Mouse (Mus musculus) cerebellum, adult 2 months (tissue): Measurements from ENCODE around the gene Myl4.

Experiments used
- CTCF ChIP-seq: fragments of 200-500 bp; IDR thresholded peaks from 2 replicates; pipeline ENCODE4 v1.5.1; 2011; ENCODE audit warnings: low read depth, mild to moderate bottlenecking, control low read depth, low read length, moderate library complexity, borderline replicate concordance; ENCODE audit not compliant: insufficient read depth
- POLR2A ChIP-seq: fragments of 200-500 bp; IDR thresholded peaks from 2 replicates; pipeline ENCODE4 v1.6.1; 2011; ENCODE audit warnings: low read length, control low read depth, borderline replicate concordance; ENCODE audit not compliant: insufficient read depth

GRCm38 (mm10) chr11:104604192-104604591 is 53.7 kb downstream of the Myl4 start:
- TF ChIP-seq CTCF: no peak
- TF ChIP-seq POLR2A: no peak
